Mouse (Mus musculus): ENCODE measurements at regions not wholly inside any gene's neighbourhood (a gene's known extent, or its start where the extent isn't known, plus 50 kb on each side); places are given as distances from the start of the nearest gene placed in this dataset.

GRCm38 (mm10) chr13:11293750-11294149, 813.0 kb downstream of the Ryr2 start:
- DNase-seq (ENCODE audit: extremely low read depth, low read depth, low spot score): no peak

DNA sequence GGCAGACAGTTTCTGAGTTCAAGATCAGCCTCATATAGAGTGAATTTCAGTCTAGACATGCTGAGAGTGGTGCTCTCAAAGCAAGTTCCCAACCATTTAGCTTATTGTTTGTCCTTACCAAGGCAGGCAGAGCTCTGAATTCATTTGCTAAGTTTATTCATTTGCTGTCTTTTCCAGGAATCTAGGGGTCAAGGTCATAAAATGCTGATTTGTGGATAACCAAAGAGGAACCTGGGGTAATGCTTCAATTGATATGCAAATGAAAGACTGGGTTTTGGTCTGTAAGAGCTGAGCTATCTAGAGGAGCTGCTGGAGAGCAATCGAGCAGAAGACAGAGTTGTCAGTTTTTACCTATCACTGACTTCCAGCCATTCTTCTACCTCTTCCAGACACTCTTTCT, 832.8 kb downstream of the Ryr2 start:
- no peak for DNase-seq (ENCODE audit: extremely low read depth, low read depth, low spot score)

GRCm38 (mm10) chr13:11268673-11269340, 837.9 kb downstream of the Ryr2 start:
- peak; percentile 3 for DNase-seq (ENCODE audit: extremely low read depth, low read depth, low spot score)

DNA sequence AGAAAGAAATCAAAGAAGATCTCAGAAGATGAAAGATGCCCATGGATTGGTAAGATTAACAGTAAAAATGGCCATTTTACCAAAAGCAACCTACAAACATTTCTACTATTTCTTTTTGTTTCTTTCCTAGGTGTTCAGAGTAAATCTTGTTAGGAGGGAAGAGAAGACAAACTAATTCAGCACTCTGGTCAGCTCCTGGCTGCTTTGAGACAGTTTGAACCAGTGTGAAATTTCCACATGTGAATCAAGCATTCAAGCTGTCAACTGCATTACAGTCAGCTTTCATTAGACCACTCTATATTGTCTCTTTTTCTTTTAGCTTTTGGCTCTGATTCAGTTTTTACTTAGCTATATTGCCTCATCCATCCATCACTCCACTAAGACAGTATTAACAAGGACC, 859.2 kb downstream of the Ryr2 start:
- DNase-seq (ENCODE audit: extremely low read depth, low read depth, low spot score): no peak

DNA sequence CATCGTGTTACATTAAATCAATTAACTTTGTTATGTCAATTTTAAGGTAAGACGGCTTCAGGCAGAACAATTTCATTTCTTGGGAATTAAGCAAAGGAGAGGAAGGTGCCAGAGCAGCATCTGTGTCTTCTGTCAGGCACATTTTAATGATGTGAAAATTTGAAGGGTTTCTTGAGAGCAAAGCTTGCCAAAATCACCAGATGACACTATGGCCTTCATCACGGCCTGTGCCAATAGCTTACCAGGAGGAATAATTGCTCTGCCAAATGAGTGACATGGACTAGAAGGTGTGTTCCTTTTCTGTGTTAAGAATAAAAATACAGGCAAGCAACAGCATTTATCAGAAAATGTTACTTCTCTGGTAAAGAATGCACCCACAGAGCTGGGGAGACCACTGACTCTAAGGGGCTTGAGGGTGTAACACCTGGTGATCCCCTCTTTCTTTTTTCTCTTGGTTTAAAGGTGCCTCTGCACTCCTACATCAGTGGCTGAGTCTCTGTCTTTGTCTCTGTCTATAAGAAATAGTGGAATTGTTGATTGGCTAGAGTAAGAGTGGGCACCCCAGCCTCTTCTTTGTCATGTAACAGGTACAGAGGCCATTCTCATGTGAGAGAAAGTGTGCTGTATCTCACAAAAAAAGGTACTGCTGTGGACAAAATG, 856.2 kb upstream of the Chrm3 start:
- no peak for DNase-seq (ENCODE audit: extremely low read depth, low read depth, low spot score)

DNA sequence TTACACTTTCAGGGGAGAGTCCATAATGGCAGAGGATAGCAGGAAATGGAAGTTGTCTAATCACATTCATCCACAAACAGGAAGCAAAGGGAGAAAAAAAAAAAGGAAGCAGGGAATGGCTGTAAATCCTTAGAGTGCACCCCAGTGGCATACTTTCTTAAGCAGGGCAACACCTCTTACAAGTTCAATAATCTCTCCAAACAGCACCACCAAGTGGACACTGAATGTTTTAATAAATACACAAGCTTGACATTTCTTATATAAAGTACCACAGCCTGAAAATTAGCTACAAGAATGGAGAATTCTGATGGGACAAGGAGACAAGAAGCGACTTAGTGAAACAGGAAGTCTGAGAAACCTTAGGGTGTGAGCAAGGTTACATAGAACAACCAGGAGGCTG, 849.5 kb upstream of the Chrm3 start:
- DNase-seq (ENCODE audit: extremely low read depth, low read depth, low spot score): no peak

- DNase-seq (ENCODE audit: extremely low read depth, low read depth, low spot score): no peak
Observed at GRCm38 (mm10) chr13:11205216-11205786, 844.7 kb upstream of the Chrm3 start.

- no peak for DNase-seq (ENCODE audit: extremely low read depth, low read depth, low spot score)
Observed at GRCm38 (mm10) chr13:11201978-11202377, 841.3 kb upstream of the Chrm3 start.

DNA sequence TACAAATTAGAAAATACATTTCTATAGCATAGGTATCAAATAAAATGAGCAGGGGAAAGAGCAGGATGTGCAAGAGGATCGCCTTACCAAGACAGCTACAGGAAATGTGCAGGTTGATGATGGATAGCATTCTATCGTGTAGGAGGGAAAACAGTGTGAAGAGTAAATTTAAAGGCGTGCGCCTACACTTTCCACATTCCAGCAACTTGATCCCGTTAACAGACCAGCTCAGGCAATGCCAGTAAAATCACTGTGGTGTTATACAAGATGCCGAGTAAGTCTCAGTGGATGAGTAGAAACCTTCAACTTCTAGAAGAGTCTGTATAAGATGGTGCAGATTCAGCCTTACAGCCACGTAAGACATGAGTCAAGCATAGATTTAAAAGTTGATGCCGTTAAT, 831.8 kb upstream of the Chrm3 start:
- no peak for DNase-seq (ENCODE audit: extremely low read depth, low read depth, low spot score)

DNA sequence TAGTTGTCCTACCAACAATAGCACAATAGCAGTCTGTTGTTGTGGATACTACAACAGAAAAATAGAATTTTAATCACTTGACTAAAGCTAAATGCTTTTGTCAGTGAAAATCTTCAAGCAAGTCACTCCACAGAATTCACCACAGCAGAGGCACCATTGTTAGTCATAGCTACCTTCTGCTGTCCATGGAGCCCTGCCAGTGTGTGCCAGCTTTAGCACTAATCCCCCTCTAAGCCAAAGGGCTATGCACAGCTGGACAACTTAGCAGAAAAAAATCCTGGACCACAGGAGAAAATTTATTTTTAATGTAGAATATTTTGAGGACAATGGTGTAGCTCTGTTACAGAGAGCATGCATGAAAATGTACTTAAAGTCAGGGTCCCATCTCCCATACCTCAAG, 820.5 kb upstream of the Chrm3 start:
- DNase-seq (ENCODE audit: extremely low read depth, low read depth, low spot score): no peak

GRCm38 (mm10) chr13:11180356-11180755, 819.7 kb upstream of the Chrm3 start:
- DNase-seq (ENCODE audit: extremely low read depth, low read depth, low spot score): no peak

- DNase-seq (ENCODE audit: extremely low read depth, low read depth, low spot score): no peak
Observed at GRCm38 (mm10) chr13:11178586-11178985, 817.9 kb upstream of the Chrm3 start.

- DNase-seq (ENCODE audit: extremely low read depth, low read depth, low spot score): no peak
Observed at GRCm38 (mm10) chr13:11177642-11178420, 817.2 kb upstream of the Chrm3 start.

DNA sequence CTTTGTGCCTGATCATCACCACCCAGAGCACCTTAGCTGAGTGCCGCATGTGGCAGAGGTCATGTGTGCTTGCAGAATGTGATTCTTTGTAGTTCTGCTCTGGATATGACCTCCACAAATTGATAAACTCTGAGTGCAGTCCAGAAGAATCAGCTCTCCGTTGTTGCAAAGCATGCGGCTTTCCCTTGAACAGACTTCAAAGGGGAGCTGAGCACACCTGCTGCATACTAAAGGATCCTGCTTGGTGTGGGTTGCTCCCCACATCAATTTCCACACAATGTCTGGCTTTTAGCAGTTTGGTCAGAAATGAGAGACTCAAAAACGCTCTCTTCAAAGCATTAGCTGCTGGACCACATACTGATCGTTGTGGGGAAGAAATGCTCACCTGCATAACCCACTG, 806.5 kb upstream of the Chrm3 start:
- no peak for DNase-seq (ENCODE audit: extremely low read depth, low read depth, low spot score)

- no peak for DNase-seq (ENCODE audit: extremely low read depth, low read depth, low spot score)
Observed at GRCm38 (mm10) chr13:11164130-11164529, 803.5 kb upstream of the Chrm3 start.

- no peak for DNase-seq (ENCODE audit: extremely low read depth, low read depth, low spot score)
Observed at GRCm38 (mm10) chr13:11147268-11147667, 786.6 kb upstream of the Chrm3 start.

DNA sequence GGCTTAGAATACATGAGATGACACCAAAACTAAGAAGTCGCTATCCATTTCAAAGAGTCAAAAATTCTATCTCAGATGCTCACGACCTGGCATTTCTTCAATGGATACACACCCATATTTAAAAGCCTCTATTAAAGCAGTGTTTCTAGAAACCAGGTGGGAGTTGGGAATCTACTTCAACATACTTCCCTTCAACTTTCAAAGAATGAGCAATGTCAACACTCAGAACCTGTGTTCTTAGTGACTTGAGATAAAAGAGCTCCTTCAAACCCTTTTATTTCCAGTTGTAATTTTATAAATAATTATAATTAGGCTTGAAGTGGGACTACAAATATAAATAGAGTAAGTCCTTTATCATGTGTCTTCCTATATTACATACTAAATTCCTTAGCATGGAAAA, 747.0 kb upstream of the Chrm3 start:
- no peak for DNase-seq (ENCODE audit: extremely low read depth, low read depth, low spot score)

GRCm38 (mm10) chr13:11106426-11106825, 745.8 kb upstream of the Chrm3 start:
- DNase-seq (ENCODE audit: extremely low read depth, low read depth, low spot score): no peak

GRCm38 (mm10) chr13:11105571-11105970, 744.9 kb upstream of the Chrm3 start:
- DNase-seq (ENCODE audit: extremely low read depth, low read depth, low spot score): no peak

DNA sequence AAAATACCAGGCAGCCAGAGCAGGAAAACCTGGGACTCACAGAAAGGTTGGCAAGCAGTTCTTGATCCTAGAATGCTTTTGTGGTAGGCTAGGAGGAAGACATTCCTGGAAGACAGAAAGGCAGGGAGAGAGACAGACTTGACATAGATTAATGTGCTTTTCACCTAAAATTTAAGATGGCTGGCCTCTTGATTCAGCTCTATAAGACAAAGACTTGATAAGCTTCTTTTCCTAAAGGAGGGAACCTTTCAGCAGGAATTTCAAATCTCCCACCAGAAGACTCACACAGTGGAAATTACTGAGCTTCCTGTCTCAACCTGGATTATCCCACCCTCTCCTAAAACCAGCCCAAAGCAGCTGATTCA, 738.9 kb upstream of the Chrm3 start:
- no peak for DNase-seq (ENCODE audit: extremely low read depth, low read depth, low spot score)

DNA sequence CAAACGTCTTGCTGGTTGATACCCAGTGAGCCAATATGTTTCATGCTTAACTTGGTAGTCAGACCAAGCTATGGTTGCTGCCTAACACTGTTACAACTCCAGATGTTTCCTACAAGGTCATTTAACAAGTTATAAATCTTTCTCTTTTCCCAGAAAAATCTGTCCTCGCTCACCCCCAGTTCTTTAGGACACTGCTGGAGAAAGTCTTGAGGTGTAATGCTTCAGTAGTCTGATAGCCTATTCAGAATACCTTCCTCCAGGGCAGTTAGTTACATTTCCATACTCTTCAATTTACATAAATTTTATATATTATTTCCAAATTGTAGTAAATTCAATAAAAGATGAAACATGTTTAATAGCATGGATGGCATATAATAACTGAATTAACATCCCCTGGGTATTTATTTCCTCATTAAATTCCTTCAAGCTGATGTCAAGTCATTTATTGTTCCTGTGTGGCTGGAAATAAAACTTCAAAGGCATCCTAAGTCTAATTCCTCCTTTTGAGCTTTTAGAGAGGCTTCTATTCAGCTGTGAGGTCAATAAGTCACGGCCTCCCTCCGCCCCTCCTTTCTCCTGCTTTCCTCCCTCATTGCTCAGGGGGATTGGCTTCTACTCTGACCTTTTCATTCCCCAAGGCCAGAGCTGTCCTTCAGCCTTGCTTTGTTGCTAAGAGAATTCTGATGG, 738.4 kb upstream of the Chrm3 start:
- DNase-seq (ENCODE audit: extremely low read depth, low read depth, low spot score): no peak

Measured in fat pad, adult 2 months (tissue).